Mouse (Mus musculus) liver, embryonic 11.5 days (tissue): Measurements from ENCODE around the gene Ccr7. TPM values are rescaled to one million over a fixed set of nuclear protein-coding genes. Genes with fewer than 3 reads are reported as not detected.
A peak's percentile ranks its signal among the peaks of the same experiment; 100 is the strongest.

Source experiments
- ATAC-seq: fragments of 200-750 bp; cut with Nextera tagmentation; replicated peaks from 2 replicates; pipeline ENCODE4 v1.8.0; 2017; ENCODE audit warnings: moderate number of reproducible peaks, mild to moderate bottlenecking, moderate TSS enrichment, moderate library complexity; ENCODE audit not compliant: low FRiP score
- DNase-seq: peaks from one replicate; pipeline ENCODE4 v3.0.0-alpha.2; 2017; ENCODE audit warnings: low spot score
- H3K27ac ChIP-seq: fragments of 300-500 bp; sonication (generic); 2 replicates; pipeline ENCODE4 v1.5.1; 2014; ENCODE audit warnings: mild to moderate bottlenecking, low read depth, low read length, control low read depth
- H3K27me3 ChIP-seq: fragments of 300-500 bp; sonication (generic); replicated peaks from 2 replicates; pipeline ENCODE4 v1.6.1; 2014; ENCODE audit warnings: low read length, mixed read lengths; ENCODE audit not compliant: control insufficient read depth, insufficient read depth
- H3K36me3 ChIP-seq: fragments of 300-500 bp; sonication (generic); 2 replicates; pipeline ENCODE4 v1.6.1; 2014; ENCODE audit warnings: mild to moderate bottlenecking, low read length, moderate library complexity, mixed read lengths; ENCODE audit not compliant: control insufficient read depth, insufficient read depth
- H3K4me1 ChIP-seq: fragments of 300-500 bp; sonication (generic); replicated peaks from 2 replicates; pipeline ENCODE4 v1.6.1; 2014; ENCODE audit warnings: low read length, mixed read lengths; ENCODE audit not compliant: control insufficient read depth, insufficient read depth
- H3K4me2 ChIP-seq: fragments of 300-500 bp; sonication (generic); 2 replicates; pipeline ENCODE4 v1.6.1; 2014; ENCODE audit warnings: mild to moderate bottlenecking, control low read depth, moderate library complexity
- H3K4me3 ChIP-seq: fragments of 300-500 bp; sonication (generic); 2 replicates; pipeline ENCODE4 v1.5.1; 2014; ENCODE audit warnings: low read depth, low read length, control low read depth
- H3K9ac ChIP-seq: fragments of 300-500 bp; sonication (generic); 2 replicates; pipeline ENCODE4 v1.6.1; 2014; ENCODE audit warnings: low read depth, low read length, control low read depth
- H3K9me3 ChIP-seq: fragments of 300-500 bp; sonication (generic); 2 replicates; pipeline ENCODE4 v1.6.1; 2016; ENCODE audit warnings: low read length, inconsistent platforms, mixed read lengths; ENCODE audit not compliant: control insufficient read depth
- WGBS: fragments of 180-500 bp; shearing (Covaris S2); extraction: QIAGEN DNeasy Blood & Tissue Kit; methylation state at CpG from one replicate; pipeline ENCODE4 v1.1.7; 2014; 5-methylcytosine and 5-hydroxymethylcytosine counted together
- polyA plus RNA-seq: library from polyadenylated mRNA; unstranded; fragments of >200 nt; fragmentation: Nextera tagmentation; extraction: Ambion mirVana; gene quantifications from 2 replicates; pipeline ENCODE4 v1.2.1, GENCODE M21; 2014

The Ccr7 gene
- polyA plus RNA-seq, 1 experiment from 2014 or later: 0.36 TPM

DNA sequence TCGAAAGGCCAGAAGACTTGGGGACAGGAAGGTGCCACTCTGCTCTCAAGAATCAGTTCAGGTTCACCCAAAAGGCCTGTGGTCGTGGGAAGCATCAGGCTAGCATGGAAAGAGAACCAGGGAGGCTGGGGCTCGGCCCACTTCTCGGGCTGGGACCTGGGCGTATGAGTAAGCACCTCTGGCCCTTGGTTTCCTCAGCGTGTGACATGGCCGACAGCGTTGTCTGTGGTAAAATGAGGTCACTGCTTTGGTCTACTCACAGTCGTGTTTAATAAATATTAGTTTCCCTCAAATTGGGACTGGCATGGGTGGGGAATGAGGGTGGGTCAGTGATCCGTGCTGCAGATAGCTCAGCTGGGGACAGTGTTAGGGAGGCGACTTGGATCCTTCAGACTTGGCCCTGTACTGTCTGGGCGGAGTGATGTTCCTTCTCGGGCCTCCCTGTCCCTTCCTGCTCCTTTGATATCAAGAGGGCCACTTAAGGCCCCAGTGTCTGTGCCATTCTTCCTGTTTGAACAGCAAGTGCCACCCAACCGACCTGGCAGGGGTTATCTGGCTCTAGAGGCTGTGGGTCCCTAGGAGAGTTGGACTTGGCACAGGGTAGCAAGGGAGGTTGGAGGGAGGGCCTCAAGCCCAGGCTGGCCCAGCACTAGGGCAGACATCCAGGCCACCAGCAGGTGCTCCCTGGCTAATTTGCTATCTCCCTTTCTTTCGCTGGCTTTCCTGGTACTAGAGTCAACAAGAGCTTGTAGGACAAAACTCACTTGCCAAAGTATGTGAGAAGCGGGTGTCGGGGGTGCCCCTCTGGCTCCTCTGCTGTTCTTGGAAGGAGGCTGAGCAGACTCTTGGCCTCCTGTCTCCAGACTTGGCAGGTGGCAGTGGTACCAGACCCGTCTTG, 26.8 kb downstream of the Ccr7 start:
- Histone ChIP-seq H3K27ac (0 out of 2 replicates have a peak overlapping the region, but pooled peaks have one; percentile 3), H3K4me3 (no peak overlapping the region), H3K27me3 (peaks cover 10% of the 10 kb centered on the region), H3K36me3 (no peaks in the 10 kb centered on the region), H3K4me1 (peaks cover 26% of the 10 kb centered on the region), H3K4me2 (peak overlapping the region; percentile 3; the same call in 1 of the 2 replicates), H3K9ac (no peak overlapping the region), H3K9me3 (no peaks in the 10 kb centered on the region)
- 61% methylated on average over 18 of the region's 18 CpGs for WGBS
- DNase-seq (no peak), ATAC-seq (no peak)

DNA sequence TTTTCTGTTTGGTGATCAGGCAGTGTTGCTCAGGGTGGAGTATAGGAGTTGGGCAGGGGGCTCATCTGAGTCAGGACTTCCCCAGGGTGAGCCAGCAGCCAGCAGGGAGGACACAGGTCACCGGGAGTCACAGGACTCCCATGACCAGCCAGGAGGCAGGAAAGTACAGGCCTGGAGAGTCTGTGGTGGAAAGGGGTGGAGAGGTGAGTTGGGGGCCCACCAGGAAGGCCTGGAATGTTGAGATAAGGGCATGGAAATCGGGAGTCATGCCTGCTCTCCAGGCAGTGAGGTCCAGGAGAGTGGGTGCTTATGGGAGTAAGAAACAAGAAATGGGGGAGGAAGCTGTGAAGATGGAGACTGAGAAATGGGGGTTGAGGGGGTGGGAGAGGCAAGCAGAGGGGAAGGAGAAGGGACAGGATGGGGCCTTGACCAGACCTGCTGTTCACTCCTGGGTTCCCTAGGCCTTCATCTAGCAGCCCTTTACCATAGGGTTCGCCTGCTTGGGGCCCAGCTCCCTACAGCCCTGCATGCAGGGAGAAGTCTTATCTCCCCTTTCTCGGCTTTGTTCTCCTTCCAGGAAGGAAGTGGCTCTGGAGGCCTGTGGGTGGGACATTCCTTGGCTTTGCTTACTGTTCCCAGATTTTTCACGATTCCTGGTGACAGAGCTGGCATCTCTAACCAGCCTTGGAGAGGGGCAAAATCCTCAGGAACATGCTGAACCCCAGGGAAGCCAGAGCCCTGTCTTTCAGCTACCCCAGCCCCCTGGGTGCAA, 28.2 kb downstream of the Ccr7 start:
- H3K36me3 ChIP-seq: no peaks in the 10 kb centered on the region
- H3K4me3 ChIP-seq: no peak overlapping the region
- H3K27ac ChIP-seq: peak overlapping the region; percentile 3
- H3K4me2 ChIP-seq: no peak overlapping the region
- ATAC-seq (peak; percentile 57; the same call in 1 of the 2 replicates), DNase-seq (no peak)
- H3K27me3 ChIP-seq: peaks cover 8% of the 10 kb centered on the region
- WGBS: 15% methylated on average over 5 of the region's 5 CpGs
- no peak overlapping the region for H3K9ac ChIP-seq
- H3K9me3 ChIP-seq: no peaks in the 10 kb centered on the region
- peaks cover 17% of the 10 kb centered on the region for H3K4me1 ChIP-seq

DNA sequence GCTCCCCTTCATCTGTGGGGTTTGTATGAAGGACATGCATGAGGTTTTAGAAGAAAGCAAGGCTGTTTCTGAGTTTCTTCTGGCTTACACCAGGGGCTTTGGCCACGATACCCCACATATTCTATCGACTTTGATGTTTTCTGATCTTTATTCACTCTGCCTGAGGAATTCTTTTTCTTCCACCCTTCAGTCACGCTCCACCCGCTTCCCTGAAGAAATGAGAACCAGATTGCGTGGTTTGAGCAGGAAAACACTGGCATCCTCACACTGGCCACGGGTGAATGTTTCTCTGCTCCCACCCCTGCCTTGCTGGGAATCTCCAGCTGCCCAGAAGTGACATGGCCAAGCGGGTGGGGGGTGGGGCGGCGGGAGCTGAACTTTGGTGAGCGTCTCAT, 30.2 kb downstream of the Ccr7 start:
- Histone ChIP-seq H3K36me3 (no peaks in the 10 kb centered on the region), H3K4me2 (no peak overlapping the region), H3K9ac (no peak overlapping the region), H3K4me3 (no peak overlapping the region), H3K27me3 (no peaks in the 10 kb centered on the region), H3K27ac (no peak overlapping the region), H3K4me1 (peaks cover 12% of the 10 kb centered on the region), H3K9me3 (no peaks in the 10 kb centered on the region)
- ATAC-seq: no peak
- WGBS: 47% methylated on average over 10 of the region's 10 CpGs
- no peak for DNase-seq

DNA sequence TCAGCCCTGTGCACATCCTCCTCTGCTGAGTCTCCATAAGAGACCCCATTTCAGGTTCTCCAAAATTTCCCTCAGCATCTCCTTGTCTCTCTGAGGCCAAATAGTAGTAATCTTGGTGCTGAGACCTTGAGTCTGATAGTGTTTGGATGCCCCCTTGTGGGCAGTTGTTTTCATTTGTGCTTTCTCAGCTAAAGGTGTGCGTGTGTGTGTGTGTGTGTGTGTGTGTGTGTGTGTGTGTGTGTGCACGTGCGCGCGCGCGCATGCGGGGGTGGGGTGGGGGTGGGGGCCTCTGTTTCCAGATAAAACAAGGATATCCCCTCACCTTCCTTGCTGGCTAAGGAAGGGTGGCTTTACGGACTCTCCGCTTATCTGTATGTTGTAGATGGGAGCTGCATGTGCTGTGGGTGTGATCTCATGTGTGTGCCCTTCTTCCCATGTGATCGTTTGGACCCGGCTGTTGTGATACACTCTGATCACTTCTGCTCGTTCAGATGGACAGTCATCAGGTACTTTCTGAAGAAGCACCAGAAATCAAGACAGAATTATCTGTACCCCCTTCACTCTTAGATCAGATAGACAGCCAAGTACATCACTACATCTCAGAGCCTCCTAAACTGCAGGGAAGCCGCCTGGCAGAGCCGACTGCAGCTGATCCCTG, 30.8 kb downstream of the Ccr7 start:
- H3K4me3 ChIP-seq: no peak overlapping the region
- no peak overlapping the region for H3K27ac ChIP-seq
- no peak overlapping the region for H3K9ac ChIP-seq
- no peak for DNase-seq
- no peaks in the 10 kb centered on the region for H3K36me3 ChIP-seq
- 29% methylated on average over 15 of the region's 15 CpGs for WGBS
- ATAC-seq: no peak
- H3K4me1 ChIP-seq: peaks cover 12% of the 10 kb centered on the region
- H3K9me3 ChIP-seq: no peaks in the 10 kb centered on the region
- H3K4me2 ChIP-seq: no peak overlapping the region
- no peaks in the 10 kb centered on the region for H3K27me3 ChIP-seq

DNA sequence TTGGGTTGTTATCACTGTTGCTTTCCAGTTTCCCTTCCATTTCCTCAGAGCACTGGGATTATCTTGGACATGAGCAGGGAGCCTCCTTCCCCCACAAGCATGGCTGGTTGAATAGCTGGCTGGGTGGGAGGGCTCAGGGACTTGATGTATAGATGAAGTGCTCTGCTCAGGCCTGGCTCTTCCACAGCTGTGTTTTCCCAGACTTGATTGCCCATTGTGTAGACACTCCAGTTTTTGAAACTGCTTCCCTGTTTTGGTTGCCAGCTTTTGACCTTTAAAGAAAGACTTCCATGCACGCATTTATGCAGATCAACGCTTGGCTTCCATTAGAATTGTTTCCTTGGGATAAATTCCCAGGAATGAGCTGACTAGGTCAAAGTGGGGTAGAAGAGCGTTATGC, 32.2 kb downstream of the Ccr7 start:
- Histone ChIP-seq H3K36me3 (no peaks in the 10 kb centered on the region), H3K9me3 (no peaks in the 10 kb centered on the region), H3K4me3 (no peak overlapping the region), H3K4me1 (peaks cover 10% of the 10 kb centered on the region), H3K9ac (no peak overlapping the region), H3K4me2 (no peak overlapping the region), H3K27me3 (no peaks in the 10 kb centered on the region), H3K27ac (no peak overlapping the region)
- DNase-seq: no peak
- ATAC-seq: no peak
- WGBS: 86% methylated on average over 3 of the region's 3 CpGs

DNA sequence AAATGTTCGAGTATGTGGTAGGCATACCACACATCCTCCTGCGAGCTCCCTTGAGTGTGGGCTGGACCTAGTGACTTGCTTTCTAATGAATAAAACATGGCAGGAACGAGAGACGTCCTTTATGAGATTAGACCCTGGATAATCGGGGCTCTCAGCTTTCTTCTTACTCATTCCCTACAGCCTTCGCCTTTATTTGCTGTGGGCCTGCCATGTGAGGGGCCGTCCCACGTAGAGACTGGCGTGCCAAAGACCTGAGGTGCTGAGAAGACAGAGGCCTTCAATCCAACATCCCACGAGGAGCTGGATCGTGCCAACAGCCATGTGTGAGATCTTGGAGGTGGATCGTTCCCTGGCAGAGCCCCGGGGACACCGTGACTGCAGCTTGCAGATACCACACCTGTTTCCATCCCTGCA, 33.7 kb downstream of the Ccr7 start:
- no peak for ATAC-seq
- no peak for DNase-seq
- Histone ChIP-seq H3K4me3 (no peak overlapping the region), H3K27me3 (no peaks in the 10 kb centered on the region), H3K27ac (no peak overlapping the region), H3K9me3 (no peaks in the 10 kb centered on the region), H3K9ac (no peak overlapping the region), H3K4me2 (no peak overlapping the region), H3K36me3 (no peaks in the 10 kb centered on the region), H3K4me1 (peaks cover 2% of the 10 kb centered on the region)
- 73% methylated on average over 14 of the region's 14 CpGs for WGBS

DNA sequence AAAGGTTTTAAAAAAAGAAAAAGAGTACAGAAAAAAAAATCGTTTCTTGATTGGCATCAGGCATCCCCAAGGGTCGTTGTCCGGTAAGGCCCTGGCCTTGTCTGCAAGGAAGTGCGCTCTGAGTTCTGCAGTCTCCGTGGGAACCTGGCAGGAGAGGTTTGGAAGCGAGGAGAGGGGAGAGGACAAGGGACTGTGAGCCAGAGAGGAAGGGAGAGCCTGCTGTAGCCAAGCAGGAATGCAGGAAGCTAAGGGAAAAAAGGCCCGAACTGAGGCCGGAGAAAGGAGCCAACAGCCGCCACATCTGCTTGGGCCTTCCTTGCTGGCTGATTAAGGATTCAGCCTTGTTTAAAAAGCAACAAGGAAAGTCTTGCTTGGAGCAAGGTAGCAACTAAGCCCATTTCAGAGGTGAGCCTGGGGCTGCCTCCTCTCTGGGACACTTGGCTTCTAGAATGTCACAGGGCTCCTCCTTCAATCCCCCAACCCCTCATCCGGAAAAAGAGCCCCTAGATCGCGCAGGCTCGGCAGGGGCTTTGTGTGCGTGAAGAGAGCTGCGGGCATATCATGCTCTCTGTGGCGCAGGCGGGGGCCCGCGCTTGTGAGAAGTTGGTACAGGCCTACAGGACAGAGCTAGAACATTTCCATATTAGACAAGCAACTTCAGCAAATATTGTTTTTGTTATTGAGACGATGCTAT, 34.2 kb downstream of the Ccr7 start:
- 63% methylated on average over 20 of the region's 20 CpGs for WGBS
- H3K27me3 ChIP-seq: no peaks in the 10 kb centered on the region
- H3K36me3 ChIP-seq: no peaks in the 10 kb centered on the region
- no peak overlapping the region for H3K4me2 ChIP-seq
- H3K27ac ChIP-seq: no peak overlapping the region
- peaks cover 2% of the 10 kb centered on the region for H3K4me1 ChIP-seq
- no peaks in the 10 kb centered on the region for H3K9me3 ChIP-seq
- no peak overlapping the region for H3K9ac ChIP-seq
- DNase-seq (no peak), ATAC-seq (no peak)
- no peak overlapping the region for H3K4me3 ChIP-seq

DNA sequence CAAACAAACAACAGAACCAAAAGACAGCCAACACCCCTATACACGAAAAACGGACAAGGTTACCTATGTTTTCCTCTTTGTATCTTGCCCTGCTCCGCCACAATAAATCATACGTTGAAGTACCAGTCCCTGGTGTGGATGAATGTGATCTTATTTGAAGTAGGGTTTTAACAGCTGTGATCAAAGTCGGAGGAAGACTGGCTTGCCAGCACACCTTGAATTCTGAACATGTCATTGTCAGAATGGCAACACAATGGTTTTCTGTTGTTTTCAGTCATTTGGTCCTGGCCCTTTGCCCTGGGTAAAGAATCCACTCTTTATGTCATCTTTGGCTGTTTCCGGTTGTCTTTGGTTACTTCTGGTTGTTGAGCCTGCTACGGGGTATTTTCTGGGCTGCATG, 35.9 kb downstream of the Ccr7 start:
- no peak for DNase-seq
- Histone ChIP-seq H3K9ac (no peak overlapping the region), H3K27ac (no peak overlapping the region), H3K4me1 (no peaks in the 10 kb centered on the region; the same call in 1 of the 2 replicates), H3K9me3 (no peaks in the 10 kb centered on the region), H3K4me3 (no peak overlapping the region), H3K27me3 (no peaks in the 10 kb centered on the region), H3K4me2 (no peak overlapping the region), H3K36me3 (no peaks in the 10 kb centered on the region)
- no peak for ATAC-seq
- 84% methylated on average over 7 of the region's 7 CpGs for WGBS
